Mouse (Mus musculus) embryonic facial prominence, embryonic 11.5 days (tissue): ENCODE measurements around the gene Lims1. TPM values are rescaled to one million over a fixed set of nuclear protein-coding genes. Genes with fewer than 3 reads are reported as not detected.

ENCODE experiments used
- ATAC-seq: fragments of 200-750 bp; cut with Nextera tagmentation; replicated peaks from 2 replicates; pipeline ENCODE4 v1.8.0; 2017; ENCODE audit warnings: low read depth; ENCODE audit not compliant: insufficient number of reproducible peaks, low FRiP score, low TSS enrichment
- DNase-seq: peaks from one replicate; pipeline ENCODE4 v3.0.0-alpha.2; 2015; ENCODE audit warnings: low spot score
- H3K27ac ChIP-seq: fragments of 300-500 bp; sonication (generic); replicated peaks from 2 replicates; pipeline ENCODE4 v1.5.1; 2014; ENCODE audit warnings: mild to moderate bottlenecking, low read depth, low read length, control low read depth
- H3K27me3 ChIP-seq: fragments of 300-500 bp; sonication (generic); 2 replicates; pipeline ENCODE4 v1.6.1; 2014; ENCODE audit warnings: mild to moderate bottlenecking, low read length, moderate library complexity, mixed read lengths; ENCODE audit not compliant: control insufficient read depth, insufficient read depth
- H3K36me3 ChIP-seq: fragments of 300-500 bp; sonication (generic); replicated peaks from 2 replicates; pipeline ENCODE4 v1.6.1; 2014; ENCODE audit warnings: low read depth, mild to moderate bottlenecking, low read length, moderate library complexity, mixed read lengths; ENCODE audit not compliant: control insufficient read depth, insufficient read depth
- H3K4me1 ChIP-seq: fragments of 300-500 bp; sonication (generic); 2 replicates; pipeline ENCODE4 v1.6.1; 2014; ENCODE audit warnings: low read length, mixed read lengths; ENCODE audit not compliant: control insufficient read depth, insufficient read depth
- H3K4me2 ChIP-seq: fragments of 300-500 bp; sonication (generic); 2 replicates; pipeline ENCODE4 v1.6.1; 2014; ENCODE audit warnings: low read depth, mild to moderate bottlenecking, control low read depth, low read length, moderate library complexity
- H3K4me3 ChIP-seq: fragments of 300-500 bp; sonication (generic); 2 replicates; pipeline ENCODE4 v1.5.1; 2014; ENCODE audit warnings: low read depth, low read length, control low read depth
- H3K9ac ChIP-seq: fragments of 300-500 bp; sonication (generic); replicated peaks from 2 replicates; pipeline ENCODE4 v1.6.1; 2014; ENCODE audit warnings: mild to moderate bottlenecking, control low read depth, low read length
- H3K9me3 ChIP-seq: fragments of 300-500 bp; sonication (generic); replicated peaks from 2 replicates; pipeline ENCODE4 v1.6.1; 2016; ENCODE audit warnings: mild to moderate bottlenecking, low read length, inconsistent platforms, mixed read lengths; ENCODE audit not compliant: control insufficient read depth
- WGBS: fragments of 180-500 bp; shearing (Covaris S2); extraction: QIAGEN DNeasy Blood & Tissue Kit; methylation state at CpG from one replicate; pipeline ENCODE4 v1.1.7; 2014; 5-methylcytosine and 5-hydroxymethylcytosine counted together
- polyA plus RNA-seq: library from polyadenylated mRNA; unstranded; fragments of >200 nt; fragmentation: Nextera tagmentation; extraction: Ambion mirVana; gene quantifications from 2 replicates; pipeline ENCODE4 v1.2.1, GENCODE M21; 2014

The Lims1 gene
- polyA plus RNA-seq, 1 experiment from 2014 or later, result 89.2 TPM

- H3K27ac ChIP-seq, result no peak overlapping the region
- ATAC-seq (no peak), DNase-seq (no peak)
- H3K4me1 ChIP-seq, result no peaks in the 10 kb centered on the region
- no peaks in the 10 kb centered on the region for H3K9me3 ChIP-seq
- no peak overlapping the region for H3K9ac ChIP-seq
- WGBS, result 85% methylated on average over 2 of the region's 2 CpGs
- H3K36me3 ChIP-seq, result no peaks in the 10 kb centered on the region
- H3K4me3 ChIP-seq, result no peak overlapping the region
- H3K4me2 ChIP-seq, result no peak overlapping the region
- no peaks in the 10 kb centered on the region for H3K27me3 ChIP-seq
Measured at GRCm38 (mm10) chr10:58351670-58352069, 28.4 kb downstream of the Lims1 start.

DNA sequence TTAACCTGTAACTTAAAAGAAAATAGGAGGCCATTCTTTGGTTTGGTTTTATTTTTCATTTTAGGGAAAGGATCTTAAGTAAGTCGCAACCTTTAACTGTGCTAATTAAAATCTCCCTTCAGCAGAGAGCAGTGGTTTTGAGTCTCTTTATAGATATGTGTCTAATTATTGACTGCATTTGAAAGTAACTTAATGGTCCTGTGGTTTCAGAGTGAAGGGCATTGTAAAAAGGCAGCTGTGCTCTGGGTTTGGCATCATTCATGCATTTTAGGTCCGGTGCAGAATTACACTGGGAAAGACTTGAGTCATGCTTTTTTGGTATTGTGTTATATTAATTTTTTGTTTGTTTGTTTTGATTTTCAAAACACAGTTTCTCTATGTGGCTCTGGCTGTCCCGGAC, 29.1 kb downstream of the Lims1 start:
- DNase-seq, result no peak
- Histone ChIP-seq H3K9me3 (no peaks in the 10 kb centered on the region), H3K4me2 (no peak overlapping the region), H3K4me1 (no peaks in the 10 kb centered on the region), H3K4me3 (no peak overlapping the region), H3K9ac (no peak overlapping the region), H3K27me3 (no peaks in the 10 kb centered on the region), H3K36me3 (no peaks in the 10 kb centered on the region), H3K27ac (no peak overlapping the region)
- no peak for ATAC-seq
- WGBS, result 85% methylated on average over 3 of the region's 3 CpGs

GRCm38 (mm10) chr10:58354561-58354960, 31.3 kb downstream of the Lims1 start:
- Histone ChIP-seq H3K4me1 (no peaks in the 10 kb centered on the region), H3K4me3 (no peak overlapping the region), H3K27ac (no peak overlapping the region), H3K4me2 (no peak overlapping the region), H3K27me3 (no peaks in the 10 kb centered on the region), H3K9me3 (no peaks in the 10 kb centered on the region), H3K9ac (no peak overlapping the region), H3K36me3 (no peaks in the 10 kb centered on the region)
- WGBS, result 34% methylated on average over 3 of the region's 3 CpGs
- no peak for DNase-seq
- no peak for ATAC-seq

DNA sequence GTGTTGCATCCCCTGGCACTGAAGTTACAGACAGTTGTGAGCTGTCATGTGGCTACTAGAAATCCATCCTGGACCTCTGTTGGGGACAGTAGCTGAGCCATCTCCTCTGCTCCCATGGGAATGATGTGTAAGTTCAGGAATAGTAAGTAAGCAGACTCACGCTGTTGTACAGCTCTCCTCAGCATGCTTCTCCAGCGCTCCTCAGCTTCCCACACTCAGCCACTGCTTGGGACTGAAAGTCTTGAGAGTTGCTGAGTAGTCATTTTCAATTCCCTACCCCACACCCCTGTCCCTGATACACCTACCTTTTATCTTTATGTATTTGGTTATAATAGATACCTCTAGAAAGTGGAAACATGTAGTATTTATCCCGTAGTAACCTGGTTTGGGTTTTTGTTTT, 33.2 kb downstream of the Lims1 start:
- H3K4me2 ChIP-seq, result no peak overlapping the region
- no peaks in the 10 kb centered on the region for H3K36me3 ChIP-seq
- H3K27me3 ChIP-seq, result no peaks in the 10 kb centered on the region
- WGBS, result 91% methylated on average over 3 of the region's 3 CpGs
- H3K9me3 ChIP-seq, result no peaks in the 10 kb centered on the region
- no peak overlapping the region for H3K27ac ChIP-seq
- no peak overlapping the region for H3K9ac ChIP-seq
- H3K4me3 ChIP-seq, result no peak overlapping the region
- ATAC-seq (no peak), DNase-seq (no peak)
- H3K4me1 ChIP-seq, result no peaks in the 10 kb centered on the region

DNA sequence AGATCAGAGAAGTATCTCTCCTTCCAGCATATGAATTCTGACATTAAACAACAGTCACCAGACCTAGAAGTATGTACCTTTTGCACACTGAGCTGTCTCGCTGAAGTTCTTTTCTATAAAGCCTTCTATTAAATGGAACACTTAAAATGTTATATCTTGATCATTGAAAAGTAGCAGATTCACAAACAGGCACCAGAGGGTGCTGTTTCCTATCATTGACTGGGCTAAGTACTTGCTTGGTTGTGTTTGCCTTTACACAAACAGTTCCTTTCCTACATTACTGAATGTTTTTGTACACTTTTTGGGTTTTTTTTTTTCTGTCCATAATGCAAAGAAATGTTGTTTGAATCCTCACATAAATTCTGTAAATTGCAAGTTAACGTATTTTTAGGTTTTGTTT, 35.9 kb downstream of the Lims1 start:
- DNase-seq (peak; percentile 53), ATAC-seq (no peak)
- Histone ChIP-seq H3K27me3 (no peaks in the 10 kb centered on the region), H3K9me3 (no peaks in the 10 kb centered on the region), H3K4me2 (no peak overlapping the region), H3K36me3 (no peaks in the 10 kb centered on the region), H3K9ac (no peak overlapping the region), H3K27ac (no peak overlapping the region), H3K4me1 (no peaks in the 10 kb centered on the region), H3K4me3 (no peak overlapping the region)
- whole genome bisulfite sequencing, result 79% methylated on average over 2 of the region's 2 CpGs

GRCm38 (mm10) chr10:58359952-58360351, 36.7 kb downstream of the Lims1 start:
- H3K9me3 ChIP-seq, result no peaks in the 10 kb centered on the region
- no peak for DNase-seq
- no peak overlapping the region for H3K4me3 ChIP-seq
- H3K36me3 ChIP-seq, result no peaks in the 10 kb centered on the region
- no peak overlapping the region for H3K4me2 ChIP-seq
- no peak overlapping the region for H3K9ac ChIP-seq
- no peaks in the 10 kb centered on the region for H3K27me3 ChIP-seq
- 88% methylated on average over 7 of the region's 7 CpGs for WGBS
- no peak for ATAC-seq
- H3K27ac ChIP-seq, result no peak overlapping the region
- no peaks in the 10 kb centered on the region for H3K4me1 ChIP-seq

DNA sequence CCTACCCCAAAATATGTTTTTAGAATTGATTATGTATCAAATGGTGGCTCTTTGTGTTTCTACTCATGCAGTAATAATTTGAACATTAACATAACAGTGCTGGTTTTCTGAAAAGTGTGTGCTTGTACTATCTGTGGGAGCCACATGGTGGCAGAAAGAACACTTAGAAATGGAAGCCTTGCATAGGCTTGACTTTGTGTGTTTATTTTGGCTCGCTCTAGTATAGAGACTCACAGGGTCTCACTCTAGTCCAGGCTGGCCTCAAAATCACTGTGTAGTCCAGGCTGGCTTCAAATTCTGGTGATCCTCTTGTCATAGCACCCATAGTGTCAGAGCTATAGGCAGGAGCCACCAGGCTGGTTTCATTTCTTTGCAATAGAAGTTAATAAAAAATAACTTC, 39.5 kb downstream of the Lims1 start:
- ATAC-seq, result no peak
- 71% methylated on average over 1 of the region's 1 CpGs for WGBS
- Histone ChIP-seq H3K9me3 (no peaks in the 10 kb centered on the region), H3K27me3 (no peaks in the 10 kb centered on the region), H3K4me3 (no peak overlapping the region), H3K36me3 (no peaks in the 10 kb centered on the region), H3K4me2 (no peak overlapping the region), H3K9ac (no peak overlapping the region), H3K4me1 (no peaks in the 10 kb centered on the region), H3K27ac (no peak overlapping the region)
- DNase-seq, result no peak

- Histone ChIP-seq H3K4me3 (no peak overlapping the region), H3K9me3 (no peaks in the 10 kb centered on the region), H3K27me3 (no peaks in the 10 kb centered on the region), H3K9ac (no peak overlapping the region), H3K36me3 (no peaks in the 10 kb centered on the region), H3K27ac (no peak overlapping the region), H3K4me1 (no peaks in the 10 kb centered on the region), H3K4me2 (no peak overlapping the region)
- DNase-seq (no peak), ATAC-seq (no peak)
- WGBS, result 91% methylated on average over 5 of the region's 5 CpGs
Measured at GRCm38 (mm10) chr10:58364770-58365515, 41.7 kb downstream of the Lims1 start.
